Mouse (Mus musculus) left cerebral cortex, adult 6 months (tissue): ENCODE results near the gene Hils1. TPM values are rescaled to one million over a fixed set of nuclear protein-coding genes. Genes with fewer than 3 reads are reported as not detected.

Experiments
- long read RNA-seq, 2 experiments: library from polyadenylated mRNA; unstranded; transcript quantifications; one replicate each; pipeline ENCODE4 v2.0.0; 2019 to 2020
- polyA plus RNA-seq: library from polyadenylated mRNA; unstranded; fragments of <200 nt; fragmentation: Nextera tagmentation; gene quantifications from 2 replicates; pipeline ENCODE4 v1.2.3, GENCODE M21; 2021

The Hils1 gene
- polyA plus RNA-seq: not detected in 2 replicates
- long read RNA-seq, experiment 1: 0 reads
- long read RNA-seq, experiment 2: 0 reads

DNA sequence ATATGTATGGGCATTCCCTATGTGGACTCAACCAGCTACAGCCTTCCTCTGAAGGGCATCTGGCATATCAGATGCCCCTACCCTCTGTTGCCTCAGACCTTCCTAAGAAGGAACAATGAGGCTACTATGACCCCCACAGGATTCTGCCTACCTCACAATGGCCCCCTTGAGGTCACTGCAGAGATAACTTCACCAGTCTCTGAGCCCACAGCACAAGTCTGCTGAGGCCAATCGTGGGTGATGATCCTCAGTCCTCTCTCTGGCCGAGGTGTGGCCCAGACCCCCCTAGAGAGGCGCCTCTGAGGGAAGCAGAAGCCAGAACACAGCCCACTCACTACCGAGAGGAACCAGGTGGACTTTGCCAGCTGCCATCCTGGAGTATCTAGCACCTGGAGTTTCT is at the start of gene Hils1:
Gene Hils1 (plus strand): TSS at position 175 of the 400 bp plus-strand sequence.

DNA sequence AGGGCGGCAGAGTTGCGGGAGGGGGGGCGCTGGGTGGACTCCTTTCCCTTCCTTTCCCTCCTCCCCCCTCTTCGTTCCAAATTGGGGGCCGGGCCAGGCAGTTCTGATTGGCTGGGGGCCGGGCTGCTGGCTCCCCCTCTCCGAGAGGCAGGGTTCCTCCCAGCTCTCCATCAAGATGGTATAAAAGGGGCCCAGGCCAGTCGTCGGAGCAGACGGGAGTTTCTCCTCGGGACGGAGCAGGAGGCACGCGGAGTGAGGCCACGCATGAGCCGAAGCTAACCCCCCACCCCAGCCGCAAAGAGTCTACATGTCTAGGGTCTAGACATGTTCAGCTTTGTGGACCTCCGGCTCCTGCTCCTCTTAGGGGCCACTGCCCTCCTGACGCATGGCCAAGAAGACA is 31.3 kb upstream of the Hils1 start, which contains the start of gene Col1a1:
Gene Col1a1 (plus strand): TSS at position 180 of the 400 bp plus-strand sequence.

GRCm38 (mm10) chr11:94976199-94976598 is 8.8 kb downstream of the Hils1 start, which contains the start of gene Sgca:
TSS of gene Sgca (minus strand) at chr11:94976327.

DNA sequence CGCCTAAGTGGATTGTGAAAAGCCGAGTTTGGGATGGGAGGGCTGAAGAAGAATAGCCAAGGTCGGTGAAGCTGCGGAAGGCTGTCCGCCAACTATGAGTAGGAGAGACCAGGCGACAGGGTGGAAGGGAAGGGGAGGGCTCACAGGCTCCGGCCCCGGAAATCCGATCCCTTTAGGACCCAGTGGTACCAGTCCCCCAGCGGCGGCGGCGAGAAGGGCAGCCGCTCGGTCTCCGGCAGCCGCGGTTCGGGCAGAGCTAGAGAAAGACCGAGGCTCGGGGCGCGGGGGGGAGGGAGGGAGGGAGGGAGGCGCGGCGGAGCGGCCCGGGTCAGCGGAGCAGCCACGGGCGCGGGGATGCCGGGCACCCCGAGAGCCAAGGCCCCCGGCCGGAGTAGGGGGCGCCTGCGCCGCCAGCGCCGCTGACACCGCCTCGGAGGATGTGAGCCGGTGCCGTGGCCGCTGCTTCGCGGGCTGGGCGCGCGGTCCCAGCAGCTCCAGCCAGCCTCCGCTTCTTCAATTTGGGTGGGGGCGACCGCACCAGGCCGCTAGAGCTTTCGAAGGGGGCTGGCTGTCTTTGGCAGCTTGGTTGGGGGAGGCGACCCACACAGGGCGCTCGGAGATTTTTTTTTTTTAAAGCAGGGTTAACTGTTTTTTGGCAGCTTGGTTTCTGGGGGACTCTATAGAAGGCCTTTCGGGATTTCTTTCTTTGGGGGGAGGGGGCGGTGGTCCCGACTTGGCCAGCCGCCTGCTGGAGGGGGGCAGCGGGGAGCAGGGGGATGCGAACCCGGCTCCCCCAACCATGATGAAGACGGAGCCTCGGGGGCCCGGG is 23.6 kb downstream of the Hils1 start, which contains the start of gene Ppp1r9b:
Gene Ppp1r9b (plus strand): TSS at position 287 of the 829 bp plus-strand sequence.

GRCm38 (mm10) chr11:95009629-95010014 is 42.2 kb downstream of the Hils1 start, which contains the start of gene Samd14:
TSS of gene Samd14 (plus strand) at chr11:95009879.

Other genes starting within 250 kb of the Hils1 start
- not detected in 2 replicates for gene Cdc34b, start 225.8 kb upstream of the Hils1 start, polyA plus RNA-seq
- not detected in 2 replicates for gene Tmem92, start 184.9 kb upstream of the Hils1 start, polyA plus RNA-seq
- 1.2 and 3.4 TPM in 2 replicates for gene Col1a1, start 31.4 kb upstream of the Hils1 start, polyA plus RNA-seq
- 0.41 and 1.1 TPM in 2 replicates for gene Sgca, start 8.7 kb downstream of the Hils1 start, polyA plus RNA-seq
- 26.6 and 46.8 TPM in 2 replicates for gene Ppp1r9b, start 23.4 kb downstream of the Hils1 start, polyA plus RNA-seq
- 10.4 and 12.8 TPM in 2 replicates for gene Samd14, start 42.3 kb downstream of the Hils1 start, polyA plus RNA-seq
- 94.4 and 113 TPM in 2 replicates for gene Pdk2, start 73.8 kb downstream of the Hils1 start, polyA plus RNA-seq
- gene Itga3, start 109.2 kb downstream of the Hils1 start, polyA plus RNA-seq: 1.9 and 2.3 TPM in 2 replicates
- gene Dlx3, start 152.5 kb downstream of the Hils1 start, polyA plus RNA-seq: not detected in 2 replicates
- gene Dlx4, start 178.7 kb downstream of the Hils1 start, polyA plus RNA-seq: 0.28 and 0.49 TPM in 2 replicates